Mouse (Mus musculus) testis, adult 2 months (tissue): ENCODE measurements around the gene Gm10719.
"Not testable (repeated sequence)": the region's sequence is repeated elsewhere in the genome, so short reads cannot be mapped to it uniquely, and the experiment has no call there.

Experiments used
- CTCF ChIP-seq: fragments of 200-500 bp; IDR thresholded peaks from 2 replicates; pipeline ENCODE4 v1.5.1; 2012; ENCODE audit warnings: low read depth, mild to moderate bottlenecking, inconsistent platforms, low read length, moderate library complexity; ENCODE audit not compliant: control insufficient read depth, insufficient read depth, insufficient replicate concordance
- POLR2A ChIP-seq: fragments of 200-500 bp; IDR thresholded peaks from 2 replicates; pipeline ENCODE4 v1.6.1; 2012; ENCODE audit warnings: low read depth, mild to moderate bottlenecking, inconsistent platforms, low read length, moderate library complexity; ENCODE audit not compliant: control insufficient read depth

- TF ChIP-seq CTCF, POLR2A: not testable (repeated sequence)
Observed at GRCm38 (mm10) chr9:3038161-3038560, 21.0 kb downstream of the Gm10719 start.
